Mouse (Mus musculus): Measurements from ENCODE around the gene Timm17a. TPM values are rescaled to one million over a fixed set of nuclear protein-coding genes. Genes with fewer than 3 reads are reported as not detected.

The Timm17a gene
- polyA plus RNA-seq, 1 experiment from 2014 or later, result 210 TPM

DNA sequence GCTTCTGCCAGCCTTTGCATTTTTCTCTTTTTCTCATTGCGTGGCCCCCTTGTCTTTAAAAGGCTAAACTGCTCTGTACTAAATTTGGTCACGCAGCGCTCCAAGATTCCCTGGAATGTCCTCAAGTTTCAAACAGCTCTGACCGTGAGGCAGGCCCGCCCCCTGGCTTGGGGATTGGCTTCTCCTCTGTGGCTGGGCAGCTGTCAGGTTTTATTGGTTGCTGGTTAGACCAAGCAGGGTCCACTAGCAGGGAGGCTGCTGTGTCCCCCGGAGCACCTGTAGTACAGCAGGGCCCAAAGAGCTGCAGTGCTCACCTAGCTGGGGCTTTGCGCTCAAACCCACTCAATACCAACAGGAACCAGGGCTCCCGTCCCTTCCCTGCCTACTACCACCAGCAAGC is 11.0 kb upstream of the Timm17a start, which contains the start of gene Lmod1:
Lmod1 (plus strand) TSS at position 237 of the 400 bp plus-strand sequence.
- no peak within 1 kb of the TSS for H3K27ac ChIP-seq
- H3K9me3 ChIP-seq (replicated peaks), result no peaks in the 10 kb centered on the region
- H3K36me3 ChIP-seq, result no peaks in the 10 kb centered on the region
- H3K9ac ChIP-seq, result no peak within 1 kb of the TSS
- 8% methylated on average over 8 of the region's 8 CpGs for WGBS
- H3K27me3 ChIP-seq, result peaks cover 12% of the 10 kb centered on the region; the same call in 1 of the 2 replicates
- ATAC-seq (replicated peaks; ENCODE audit: low FRiP score), result peak; percentile 93
- peaks cover 13% of the 10 kb centered on the region; the same call in 1 of the 2 replicates for H3K4me1 ChIP-seq
- H3K4me3 ChIP-seq (replicated peaks), result peak within 1 kb of the TSS; percentile 19
- H3K4me2 ChIP-seq, result peak within 1 kb of the TSS; percentile 54

DNA sequence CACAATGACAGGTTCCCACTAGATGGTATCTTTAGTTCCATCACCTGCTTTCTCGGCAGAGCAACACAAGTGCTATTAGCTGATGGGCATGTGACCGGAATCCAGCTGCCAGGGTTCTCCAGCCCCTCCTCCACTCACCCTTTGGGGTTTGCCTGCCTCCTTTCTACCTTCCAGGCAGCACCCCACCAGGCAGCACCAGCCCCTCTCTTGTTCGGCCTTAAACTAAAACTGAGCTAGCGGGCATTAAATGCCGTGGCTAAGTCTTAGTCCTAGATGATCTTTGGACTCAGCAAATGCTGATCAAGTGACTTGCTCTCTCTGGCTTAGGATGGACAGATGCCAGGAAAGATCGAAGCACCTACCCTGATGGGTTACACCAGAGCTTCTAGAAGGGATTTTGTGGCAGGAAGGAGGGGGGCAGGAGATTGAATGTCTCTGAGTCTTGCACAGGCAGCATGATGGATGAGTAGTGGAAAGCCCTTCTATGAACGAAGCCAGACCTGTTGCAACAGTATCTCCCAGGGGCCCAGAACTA is 9.9 kb upstream of the Timm17a start:
- Histone ChIP-seq H3K36me3 (no peaks in the 10 kb centered on the region), H3K27me3 (peaks cover 12% of the 10 kb centered on the region; the same call in 1 of the 2 replicates), H3K9me3 (replicated peaks) (no peaks in the 10 kb centered on the region), H3K4me3 (replicated peaks) (no peak overlapping the region), H3K4me1 (peaks cover 13% of the 10 kb centered on the region; the same call in 1 of the 2 replicates), H3K9ac (no peak overlapping the region), H3K27ac (no peak overlapping the region), H3K4me2 (no peak overlapping the region)
- 72% methylated on average over 7 of the region's 7 CpGs for WGBS
- no peak for ATAC-seq (replicated peaks; ENCODE audit: low FRiP score)

DNA sequence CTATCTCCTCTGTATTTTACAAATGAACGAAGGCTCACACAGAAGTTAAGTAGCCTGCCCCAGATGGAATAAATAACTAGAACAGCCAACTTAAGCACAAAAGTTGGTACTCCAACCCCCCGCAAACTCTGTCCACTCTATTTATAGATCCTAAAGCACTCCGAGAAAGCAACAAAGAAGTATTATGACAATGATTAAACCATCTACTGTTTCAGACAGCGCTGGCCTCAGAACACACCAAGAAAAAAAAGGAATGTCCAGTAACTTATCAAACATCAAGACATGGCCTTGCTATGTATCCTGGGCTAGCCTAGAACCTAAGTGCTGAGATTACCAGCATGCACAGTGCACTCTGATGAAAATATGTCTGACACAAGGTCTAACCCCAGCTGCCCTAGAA is 1.4 kb downstream of the Timm17a start:
- Histone ChIP-seq H3K9ac (peak overlapping the region; percentile 86; the same call in 1 of the 2 replicates), H3K9me3 (replicated peaks) (no peaks in the 10 kb centered on the region), H3K4me1 (peaks cover 18% of the 10 kb centered on the region), H3K27me3 (no peaks in the 10 kb centered on the region), H3K27ac (no peak overlapping the region), H3K36me3 (peaks cover 29% of the 10 kb centered on the region), H3K4me2 (peak overlapping the region; percentile 73), H3K4me3 (replicated peaks) (peak overlapping the region; percentile 70)
- WGBS, result 83% methylated on average over 4 of the region's 4 CpGs
- no peak for ATAC-seq (replicated peaks; ENCODE audit: low FRiP score)

DNA sequence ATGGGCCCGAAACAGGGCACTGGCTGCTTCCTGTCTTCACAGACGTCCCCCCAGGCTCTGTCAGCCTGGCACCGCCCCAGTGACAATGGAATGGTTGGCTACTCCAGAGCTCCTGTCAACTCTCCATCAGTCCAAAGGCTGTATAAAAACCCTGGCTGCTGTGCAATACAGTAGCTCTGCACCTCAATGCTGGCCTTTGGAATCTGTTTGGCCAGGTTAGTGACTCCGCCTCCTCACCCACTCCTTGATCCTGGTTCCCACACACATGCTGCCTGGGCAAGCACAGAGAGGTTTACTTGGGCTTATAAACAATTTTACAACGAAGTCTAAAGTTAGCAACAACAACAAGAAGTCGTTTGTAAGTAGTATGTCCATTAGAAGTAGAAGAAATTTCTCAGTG is 2.2 kb downstream of the Timm17a start:
- H3K27ac ChIP-seq, result no peak overlapping the region
- 74% methylated on average over 6 of the region's 6 CpGs for whole genome bisulfite sequencing
- H3K9ac ChIP-seq, result no peak overlapping the region
- H3K4me1 ChIP-seq, result peaks cover 18% of the 10 kb centered on the region
- H3K36me3 ChIP-seq, result peaks cover 36% of the 10 kb centered on the region
- no peak overlapping the region for H3K4me2 ChIP-seq
- H3K9me3 ChIP-seq (replicated peaks), result no peaks in the 10 kb centered on the region
- no peak for ATAC-seq (replicated peaks; ENCODE audit: low FRiP score)
- H3K4me3 ChIP-seq (replicated peaks), result no peak overlapping the region
- H3K27me3 ChIP-seq, result no peaks in the 10 kb centered on the region

DNA sequence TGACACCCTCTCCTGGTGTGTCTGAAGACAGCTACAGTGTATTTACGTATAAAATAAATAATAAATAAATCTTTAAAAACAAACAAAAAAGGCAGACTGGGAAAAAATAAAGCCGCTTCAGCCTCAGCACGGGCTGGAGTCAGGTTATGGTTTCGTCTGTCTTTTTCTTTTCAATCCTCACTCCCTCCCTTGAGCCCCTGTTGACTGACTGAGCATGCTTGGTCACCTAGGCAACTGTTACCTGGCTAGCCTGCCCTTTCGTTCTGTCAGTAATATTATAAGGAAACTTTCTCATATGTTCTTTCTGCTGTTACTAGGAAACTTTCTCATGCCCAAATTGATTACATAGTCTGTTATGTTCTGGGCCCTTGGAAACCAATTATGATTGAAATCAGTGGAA is 22.7 kb downstream of the Timm17a start:
- no peak overlapping the region for H3K4me3 ChIP-seq (replicated peaks)
- H3K9me3 ChIP-seq (replicated peaks), result no peaks in the 10 kb centered on the region
- ATAC-seq (replicated peaks; ENCODE audit: low FRiP score), result no peak
- H3K4me1 ChIP-seq, result no peaks in the 10 kb centered on the region
- H3K27ac ChIP-seq, result no peak overlapping the region
- 85% methylated on average over 5 of the region's 5 CpGs for WGBS
- no peak overlapping the region for H3K4me2 ChIP-seq
- H3K36me3 ChIP-seq, result peaks cover 17% of the 10 kb centered on the region
- no peaks in the 10 kb centered on the region for H3K27me3 ChIP-seq
- H3K9ac ChIP-seq, result no peak overlapping the region

DNA sequence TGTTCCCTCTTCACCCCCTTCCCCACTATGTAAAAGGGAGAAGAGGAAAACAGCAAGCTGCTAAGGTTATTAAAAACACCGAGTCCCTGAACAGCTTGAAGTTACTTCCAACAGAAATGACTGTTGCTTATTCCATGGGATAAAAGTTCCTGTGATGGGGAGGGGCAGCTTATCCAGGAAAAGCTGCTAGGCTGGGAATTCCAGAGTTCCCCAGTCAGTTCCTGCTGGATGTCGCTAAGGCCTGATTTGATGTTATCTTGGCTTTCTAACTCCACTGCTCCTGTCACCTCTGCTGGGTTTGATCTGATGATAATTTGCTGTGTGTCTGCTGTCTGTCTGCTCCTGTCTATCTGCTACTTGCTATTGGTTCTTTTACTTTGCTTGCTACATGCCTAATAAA is 27.3 kb downstream of the Timm17a start:
- H3K27me3 ChIP-seq, result no peaks in the 10 kb centered on the region
- no peak overlapping the region for H3K27ac ChIP-seq
- no peaks in the 10 kb centered on the region for H3K9me3 ChIP-seq (replicated peaks)
- peaks cover 18% of the 10 kb centered on the region for H3K4me1 ChIP-seq
- H3K9ac ChIP-seq, result no peak overlapping the region
- no peak overlapping the region for H3K4me3 ChIP-seq (replicated peaks)
- WGBS, result 76% methylated on average over 2 of the region's 2 CpGs
- no peaks in the 10 kb centered on the region for H3K36me3 ChIP-seq
- no peak overlapping the region for H3K4me2 ChIP-seq
- no peak for ATAC-seq (replicated peaks; ENCODE audit: low FRiP score)

DNA sequence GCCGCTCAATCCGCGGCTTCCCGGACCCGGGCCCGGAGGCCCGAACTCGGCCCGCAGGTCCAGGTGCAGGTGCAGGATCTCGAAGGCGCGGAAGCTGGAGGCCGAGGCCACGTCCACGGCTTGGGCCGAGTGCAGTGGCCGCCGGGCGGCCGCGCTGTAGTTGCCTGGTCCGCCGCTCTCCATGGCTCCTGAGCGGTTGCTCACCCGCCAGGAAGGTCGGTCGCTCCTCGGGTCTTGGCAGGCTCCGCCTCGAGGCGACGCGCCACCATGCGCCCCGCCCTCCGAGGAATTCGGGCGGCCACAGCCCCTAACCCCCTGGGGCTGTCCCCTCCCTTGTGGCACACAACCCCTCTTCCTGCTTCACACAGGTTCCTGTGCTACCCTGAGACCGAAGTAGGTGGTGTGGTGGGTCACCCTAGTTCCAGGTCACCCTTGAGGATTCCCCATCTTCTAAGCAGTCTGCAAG is 29.7 kb downstream of the Timm17a start, which contains the start of gene Rnpep:
Rnpep (minus strand) TSS at position 259 of the 466 bp plus-strand sequence.
- Histone ChIP-seq H3K9ac (peak within 1 kb of the TSS; percentile 92), H3K4me3 (replicated peaks) (peak within 1 kb of the TSS; percentile 82), H3K9me3 (replicated peaks) (no peaks in the 10 kb centered on the region), H3K36me3 (peaks cover 6% of the 10 kb centered on the region), H3K27ac (peak within 1 kb of the TSS; percentile 89), H3K27me3 (no peaks in the 10 kb centered on the region), H3K4me1 (peaks cover 25% of the 10 kb centered on the region), H3K4me2 (peak within 1 kb of the TSS; percentile 89)
- ATAC-seq (replicated peaks; ENCODE audit: low FRiP score), result peak; percentile 93
- under 1% methylated on average over 37 of the region's 39 CpGs for WGBS

DNA sequence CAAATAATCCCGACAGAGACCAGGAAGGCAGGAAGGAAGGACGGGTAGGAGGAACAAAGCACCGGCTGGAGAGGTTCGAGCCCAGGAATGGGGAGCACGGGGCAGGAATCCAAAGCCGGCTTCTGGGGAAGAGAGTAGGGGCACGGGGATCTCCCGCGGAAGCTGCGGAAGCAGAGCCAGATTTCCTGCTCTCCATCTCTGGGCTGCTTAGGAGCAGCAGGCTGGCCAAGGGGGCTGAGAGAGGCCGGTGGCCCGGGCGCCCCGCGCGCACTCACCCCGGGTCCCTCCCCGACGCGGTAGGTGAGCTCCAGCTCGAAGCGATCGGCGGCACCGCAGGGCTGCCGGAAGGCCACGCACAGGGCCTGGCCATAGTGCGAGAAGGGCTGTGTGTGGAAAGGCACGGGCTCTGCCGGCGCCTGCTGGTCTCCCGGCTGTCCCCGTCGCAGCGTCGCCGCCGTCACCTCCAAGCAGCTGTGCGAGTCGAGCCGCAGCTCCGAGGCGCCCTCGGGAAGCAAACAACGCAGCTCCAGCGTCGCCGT is 30.2 kb downstream of the Timm17a start:
- peak overlapping the region; percentile 82 for H3K4me3 ChIP-seq (replicated peaks)
- no peaks in the 10 kb centered on the region for H3K9me3 ChIP-seq (replicated peaks)
- ATAC-seq (replicated peaks; ENCODE audit: low FRiP score), result peak; percentile 81
- H3K36me3 ChIP-seq, result peaks cover 11% of the 10 kb centered on the region
- no peaks in the 10 kb centered on the region for H3K27me3 ChIP-seq
- H3K9ac ChIP-seq, result peak overlapping the region; percentile 92
- peak overlapping the region; percentile 89 for H3K4me2 ChIP-seq
- peak overlapping the region; percentile 89 for H3K27ac ChIP-seq
- WGBS, result under 1% methylated on average over 39 of the region's 48 CpGs
- H3K4me1 ChIP-seq, result peaks cover 25% of the 10 kb centered on the region

DNA sequence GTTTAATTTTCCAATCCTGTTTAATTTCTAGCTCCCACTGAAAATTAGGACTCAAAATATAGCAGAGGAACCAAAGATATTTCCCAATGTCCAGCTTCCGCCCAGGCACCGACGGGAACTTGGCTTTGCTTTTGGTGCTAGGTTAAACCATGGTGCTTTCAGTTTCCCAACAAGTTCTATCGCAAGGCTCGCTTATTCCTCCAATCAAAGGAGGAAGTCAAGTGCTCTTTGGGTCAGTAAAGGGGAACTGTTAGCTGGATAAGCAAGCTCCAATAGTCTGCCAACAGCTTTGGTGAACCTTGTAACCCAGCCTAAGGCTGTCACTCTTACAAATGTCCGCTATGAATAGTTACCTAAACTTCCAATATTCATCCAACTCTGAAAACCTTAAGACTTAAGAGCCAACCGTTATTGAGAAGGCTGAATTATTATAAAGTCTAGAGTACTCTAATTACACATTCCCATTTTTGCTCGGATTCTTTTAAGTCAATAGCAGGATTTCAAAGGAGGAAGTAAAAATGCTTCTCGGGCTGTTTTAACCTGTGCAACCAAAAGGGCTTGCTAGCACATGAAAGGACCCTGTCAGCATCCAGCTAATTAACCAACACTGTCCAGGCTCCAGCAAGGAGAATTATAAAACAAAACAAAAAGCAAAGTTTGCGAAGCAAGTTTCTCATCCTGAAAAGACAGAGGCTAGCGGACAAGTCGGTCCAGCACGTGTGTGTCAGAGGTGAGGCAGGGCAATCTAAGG is 30.9 kb downstream of the Timm17a start:
- 32% methylated on average over 13 of the region's 13 CpGs for WGBS
- Histone ChIP-seq H3K27ac (peak overlapping the region; percentile 89), H3K9ac (peak overlapping the region; percentile 92), H3K4me1 (peaks cover 25% of the 10 kb centered on the region), H3K9me3 (replicated peaks) (no peaks in the 10 kb centered on the region), H3K36me3 (peaks cover 18% of the 10 kb centered on the region), H3K4me2 (peak overlapping the region; percentile 89), H3K4me3 (replicated peaks) (peak overlapping the region; percentile 82), H3K27me3 (no peaks in the 10 kb centered on the region)
- ATAC-seq (replicated peaks; ENCODE audit: low FRiP score), result no peak

DNA sequence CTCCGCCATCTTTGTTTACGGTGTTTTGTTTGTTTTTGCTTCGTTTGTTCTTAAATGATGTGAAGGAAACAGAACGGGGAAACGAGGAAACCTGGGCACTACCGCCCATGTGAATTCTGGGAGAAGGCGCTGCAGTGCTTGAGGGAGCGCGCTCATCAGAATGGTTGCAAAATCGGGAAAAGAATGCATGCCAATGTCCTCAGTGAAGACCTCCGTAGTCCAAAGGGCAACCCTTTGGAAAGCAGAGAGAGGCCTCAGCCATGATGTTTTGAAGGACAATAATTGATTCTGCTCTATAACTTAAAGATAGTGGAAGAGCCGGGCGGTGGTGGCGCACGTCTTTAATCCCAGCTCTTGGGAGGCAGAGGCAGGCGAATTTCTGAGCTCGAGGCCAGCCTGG is 31.7 kb downstream of the Timm17a start:
- Histone ChIP-seq H3K9ac (no peak overlapping the region), H3K4me2 (peak overlapping the region; percentile 89), H3K27ac (no peak overlapping the region), H3K36me3 (peaks cover 26% of the 10 kb centered on the region), H3K9me3 (replicated peaks) (no peaks in the 10 kb centered on the region), H3K4me1 (peaks cover 25% of the 10 kb centered on the region), H3K4me3 (replicated peaks) (no peak overlapping the region), H3K27me3 (no peaks in the 10 kb centered on the region)
- ATAC-seq (replicated peaks; ENCODE audit: low FRiP score), result no peak
- 96% methylated on average over 17 of the region's 17 CpGs for WGBS

DNA sequence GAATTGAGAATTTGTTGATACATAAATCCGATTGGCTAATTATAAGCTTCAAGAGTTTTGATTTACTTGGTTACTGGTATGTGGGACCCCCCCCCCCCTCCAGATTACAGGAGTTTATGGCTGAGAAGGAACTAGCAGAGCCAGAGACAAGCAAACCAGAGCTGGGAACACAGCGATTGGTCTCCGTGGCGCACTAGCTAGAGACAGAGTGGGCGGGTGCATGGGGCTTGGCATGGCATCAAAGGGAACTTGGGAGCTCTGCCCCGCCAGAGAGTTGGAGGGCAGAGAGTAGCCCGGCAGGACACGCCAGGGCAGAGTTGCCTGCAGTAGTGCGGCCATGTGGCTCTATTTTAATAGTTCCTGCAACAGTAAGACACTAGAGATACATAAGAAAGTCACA is 32.9 kb downstream of the Timm17a start:
- H3K9me3 ChIP-seq (replicated peaks), result no peaks in the 10 kb centered on the region
- no peak for ATAC-seq (replicated peaks; ENCODE audit: low FRiP score)
- H3K4me2 ChIP-seq, result no peak overlapping the region

DNA sequence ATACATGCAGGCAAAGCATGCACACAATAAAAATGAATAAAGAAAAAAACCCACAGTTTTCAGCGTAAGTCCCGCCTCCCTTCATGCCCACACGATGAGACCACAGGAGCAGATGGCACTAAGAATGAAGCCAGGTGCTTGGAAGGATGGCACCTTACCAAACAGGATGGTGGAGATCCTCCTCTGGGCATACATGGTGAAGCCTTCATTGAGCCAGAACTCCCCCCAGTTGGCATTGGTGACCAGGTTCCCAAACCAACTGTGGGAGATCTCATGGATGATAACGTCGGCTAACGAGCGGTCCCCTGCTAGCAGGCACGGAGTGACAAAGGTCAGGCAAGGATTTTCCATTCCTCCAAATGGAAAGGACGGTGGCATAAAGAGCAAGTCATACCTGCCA is 42.2 kb downstream of the Timm17a start:
- H3K36me3 ChIP-seq, result peaks cover 78% of the 10 kb centered on the region

More for the DNA sequence above, 32.9 kb downstream of the Timm17a start:
- WGBS, result 77% methylated on average over 9 of the region's 9 CpGs
- Histone ChIP-seq H3K36me3 (peaks cover 37% of the 10 kb centered on the region), H3K4me3 (replicated peaks) (no peak overlapping the region), H3K27me3 (no peaks in the 10 kb centered on the region), H3K9ac (no peak overlapping the region), H3K27ac (no peak overlapping the region), H3K4me1 (peaks cover 25% of the 10 kb centered on the region)

More for the DNA sequence above, 42.2 kb downstream of the Timm17a start:
- ATAC-seq (replicated peaks; ENCODE audit: low FRiP score), result no peak
- Histone ChIP-seq H3K4me2 (no peak overlapping the region), H3K27ac (no peak overlapping the region), H3K27me3 (no peaks in the 10 kb centered on the region), H3K4me1 (no peaks in the 10 kb centered on the region), H3K9me3 (replicated peaks) (no peaks in the 10 kb centered on the region), H3K9ac (no peak overlapping the region), H3K4me3 (replicated peaks) (no peak overlapping the region)
- whole genome bisulfite sequencing, result 92% methylated on average over 9 of the region's 9 CpGs

Measured in kidney, embryonic 15.5 days (tissue).